Mouse (Mus musculus): Measurements from ENCODE around the gene Myadml2. TPM values are rescaled to one million over a fixed set of nuclear protein-coding genes. Genes with fewer than 3 reads are reported as not detected.
A peak's percentile ranks its signal among the peaks of the same experiment; 100 is the strongest.

Myadml2 gene
- total RNA-seq, 1 experiment from 2014 or later: not detected

DNA sequence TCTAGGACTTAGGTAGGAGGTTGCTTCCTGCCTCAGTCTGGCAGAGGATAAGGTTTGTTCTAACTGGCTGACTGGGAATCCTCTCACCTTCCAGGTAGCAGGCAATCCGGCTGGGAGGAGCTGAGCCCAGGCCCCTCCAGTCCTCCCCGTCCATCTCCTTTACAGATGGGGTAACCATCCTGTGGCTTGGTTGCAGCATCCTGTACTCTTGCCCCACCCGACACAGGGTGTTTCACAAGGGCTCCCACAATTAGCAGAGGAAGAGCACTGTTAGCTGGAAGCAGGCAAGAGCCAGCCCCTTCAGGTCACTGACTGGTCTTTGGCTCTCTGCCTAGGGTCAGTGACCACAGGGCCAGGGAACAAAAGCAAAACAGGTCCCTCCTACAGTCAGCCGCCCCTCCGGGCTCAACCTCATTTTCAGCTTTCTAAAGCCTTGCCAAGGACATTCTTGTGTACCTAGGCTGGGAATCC, 17.5 kb downstream of the Myadml2 start:
- DNase-seq: no peak

DNA sequence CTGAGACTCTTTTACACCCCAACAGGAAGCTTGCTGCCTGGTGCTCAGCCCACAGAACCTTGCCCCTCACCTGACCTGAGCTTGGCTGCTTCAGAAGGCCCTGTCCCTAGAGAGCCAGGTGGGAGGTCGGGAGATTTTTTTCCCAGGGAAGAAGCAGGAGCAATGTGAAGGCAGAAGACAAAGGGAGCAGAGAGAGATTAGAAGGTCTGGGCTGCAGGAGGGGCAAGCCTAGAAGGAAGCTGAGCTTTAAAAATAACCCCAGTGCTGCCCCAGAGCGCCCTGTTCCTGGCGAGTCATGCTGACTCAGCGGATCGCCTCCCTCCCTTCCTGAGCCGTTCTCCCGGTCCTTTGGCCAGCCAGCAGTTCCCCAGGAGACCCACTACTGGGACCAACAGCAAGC, 18.0 kb downstream of the Myadml2 start:
- DNase-seq: peak; percentile 69

DNA sequence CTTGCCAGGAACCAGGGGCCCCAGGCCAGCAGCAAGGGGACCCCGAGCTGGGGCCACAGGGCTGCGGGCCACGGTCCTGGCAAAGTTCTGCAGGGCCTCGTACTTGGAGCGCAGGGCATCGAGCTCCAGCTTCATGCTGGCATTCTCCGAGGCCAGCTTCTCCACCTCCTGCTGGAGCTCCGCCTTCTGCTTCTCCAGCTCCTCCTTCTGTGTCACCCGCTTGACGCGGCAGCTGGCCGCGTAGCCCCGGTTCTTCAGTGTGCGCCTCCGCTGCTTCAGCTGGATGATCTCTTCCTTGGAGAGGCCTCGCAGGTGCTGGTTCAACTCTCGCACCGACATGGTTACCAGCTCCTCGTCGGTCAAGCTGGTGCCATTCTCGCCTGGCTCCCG, 18.6 kb downstream of the Myadml2 start:
- DNase-seq: peak; percentile 52

DNA sequence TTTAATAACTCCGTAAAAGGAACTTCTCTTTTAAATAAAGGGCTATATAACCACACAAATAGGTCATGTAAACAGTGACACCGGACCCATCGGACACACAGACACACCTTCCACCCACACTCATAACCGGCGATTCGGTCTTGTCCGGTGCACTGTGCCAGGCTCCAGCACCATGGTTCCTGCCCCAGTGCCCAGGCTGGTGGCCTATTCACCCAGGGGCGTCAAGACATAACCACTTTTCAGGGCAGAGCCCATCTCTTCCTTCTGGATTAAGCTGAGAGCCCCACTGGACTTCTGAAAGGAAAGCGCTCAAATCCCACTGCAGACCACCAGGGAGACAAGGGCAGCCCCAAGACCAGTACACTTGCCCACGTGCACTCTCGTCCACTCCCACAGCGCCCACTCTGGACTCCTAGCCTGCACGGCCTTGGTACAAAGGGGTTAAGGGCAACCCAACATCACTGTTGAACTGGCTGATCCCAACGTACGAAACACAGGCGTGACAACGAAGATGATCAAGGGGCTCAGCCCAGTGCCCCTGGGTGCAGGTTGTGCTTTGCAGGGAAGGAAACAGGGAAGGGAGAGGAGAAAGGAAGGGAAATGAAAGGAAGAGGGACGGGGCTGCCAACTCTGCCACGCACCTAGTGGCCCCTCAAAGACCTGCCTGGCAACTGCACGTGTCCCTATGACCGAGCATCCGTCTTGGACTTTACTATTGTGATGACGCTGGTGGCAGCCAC, 19.2 kb downstream of the Myadml2 start:
- no peak for DNase-seq

DNA sequence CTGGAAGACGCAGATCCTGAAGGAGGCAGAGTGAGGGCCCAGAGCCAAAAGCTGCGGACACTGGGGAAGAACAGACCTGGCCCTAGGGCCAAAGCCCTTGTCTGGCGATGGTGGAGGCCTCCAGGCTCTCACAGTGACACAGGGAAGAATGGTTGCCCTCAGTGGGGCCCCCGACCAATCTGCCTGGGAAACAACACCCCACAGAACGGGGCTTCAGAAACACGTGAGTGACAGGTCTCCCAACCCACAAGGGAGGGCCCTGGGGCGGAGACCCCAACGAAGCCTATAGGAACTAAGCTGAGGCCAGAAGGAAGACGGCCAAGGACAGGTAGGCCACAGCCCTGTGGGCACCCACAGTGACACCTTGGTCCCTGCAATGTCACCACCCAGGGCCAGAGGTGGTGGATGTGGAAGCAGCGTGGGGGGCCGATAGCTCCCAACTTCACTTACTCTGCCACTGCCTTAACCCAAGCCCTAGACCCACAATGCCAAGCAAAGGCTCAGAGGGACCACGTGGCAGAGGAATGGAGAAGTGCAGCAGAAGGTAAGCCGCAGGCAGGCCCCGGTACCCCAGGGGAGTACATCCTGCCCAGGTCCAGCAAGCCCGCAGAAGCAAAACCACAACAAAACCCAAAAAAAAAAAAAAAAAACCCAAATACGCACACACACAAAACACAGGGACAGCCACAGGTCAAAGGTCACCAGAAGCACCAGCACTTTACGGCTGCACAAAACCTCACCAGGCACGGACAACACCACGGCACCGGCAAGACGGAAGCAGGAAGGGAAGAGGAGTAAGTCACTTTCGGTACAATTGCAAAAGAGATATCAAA, 20.3 kb downstream of the Myadml2 start:
- DNase-seq: no peak

DNA sequence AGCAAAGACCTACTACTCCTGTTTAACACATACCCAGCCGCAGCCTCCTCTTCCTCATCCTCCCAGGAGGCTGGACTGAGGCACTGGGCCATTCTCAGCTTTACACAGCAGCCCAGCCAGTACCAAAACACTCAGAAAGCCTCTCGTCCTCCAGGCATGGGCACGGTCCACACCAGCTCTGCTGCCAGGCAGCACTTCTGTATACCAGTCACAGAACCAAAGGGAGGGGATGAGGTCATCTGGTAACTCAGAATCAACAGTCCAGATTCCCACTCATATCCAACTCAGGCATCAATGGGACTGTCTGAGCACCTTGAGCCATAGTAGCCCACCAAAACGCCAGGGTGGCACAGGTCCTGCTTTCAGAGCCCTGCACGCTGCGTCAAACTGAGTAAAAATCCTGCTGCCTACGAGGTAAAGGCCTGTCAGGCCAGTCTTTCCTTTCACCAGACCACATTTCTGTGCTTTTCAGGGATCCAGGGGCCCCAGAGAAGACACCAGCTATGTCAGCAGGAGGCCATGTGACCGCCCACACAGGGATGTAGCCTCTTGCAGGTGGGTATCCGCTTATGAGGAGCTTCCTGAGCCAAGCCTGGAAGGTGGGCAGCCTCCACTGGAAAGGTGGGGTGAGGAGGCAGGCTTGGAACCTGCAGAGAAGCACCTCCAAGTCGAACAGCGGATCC, 21.0 kb downstream of the Myadml2 start:
- no peak for DNase-seq

DNA sequence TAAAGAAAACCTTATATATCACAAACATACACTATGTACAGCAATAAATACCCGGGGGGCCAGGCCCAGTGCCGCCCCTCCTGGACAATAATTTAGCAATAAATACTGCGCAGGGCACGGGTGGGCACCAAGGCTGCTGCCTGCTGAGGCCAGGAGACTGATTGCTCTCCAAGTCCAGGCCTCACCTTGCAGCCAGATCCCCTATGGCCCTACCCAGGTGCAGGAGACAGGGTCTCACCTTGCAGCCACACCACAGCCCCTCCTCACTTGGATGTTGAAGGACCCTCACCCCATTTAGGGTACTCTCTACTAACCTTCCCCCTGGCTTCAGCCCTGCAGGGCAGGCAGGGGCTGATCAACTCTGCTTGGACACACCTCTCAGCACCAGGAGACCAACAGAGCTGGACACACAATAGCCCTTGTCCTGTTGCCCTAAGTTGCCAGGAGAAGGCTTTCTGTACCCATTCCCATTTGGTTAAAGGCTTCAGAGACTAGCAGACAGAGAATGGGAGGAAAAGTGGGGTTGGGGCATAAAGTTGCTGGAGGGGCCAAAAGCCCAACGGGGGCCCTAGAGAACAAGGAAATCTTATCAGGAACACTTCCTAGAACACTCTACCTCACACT, 22.7 kb downstream of the Myadml2 start, which contains the start of gene Sirt7:
Sirt7 (minus strand) TSS at position 89 of the 624 bp plus-strand sequence.
- no peak for DNase-seq

DNA sequence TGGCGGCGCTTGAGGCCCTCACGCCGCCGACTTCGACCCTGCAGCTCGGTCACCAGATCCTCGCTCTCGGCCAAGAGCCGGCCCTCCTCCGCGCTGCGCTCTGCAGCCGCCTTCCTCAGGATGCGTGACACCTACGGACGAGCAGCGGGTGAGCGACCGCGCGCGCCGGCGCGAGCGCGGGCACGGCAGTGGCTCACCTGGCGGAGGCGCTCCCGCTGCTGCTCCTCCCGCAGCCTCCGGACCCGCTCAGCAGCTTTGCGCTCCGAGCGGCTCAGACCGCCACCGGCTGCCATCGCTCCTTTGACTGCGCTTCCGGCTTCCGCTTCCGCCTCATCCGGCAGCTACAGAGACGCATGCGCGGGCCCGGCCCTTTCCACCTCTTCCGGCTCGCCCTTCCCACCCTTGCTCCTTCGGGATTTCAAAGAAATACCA, 23.3 kb downstream of the Myadml2 start:
- DNase-seq: peak; percentile 90

DNA sequence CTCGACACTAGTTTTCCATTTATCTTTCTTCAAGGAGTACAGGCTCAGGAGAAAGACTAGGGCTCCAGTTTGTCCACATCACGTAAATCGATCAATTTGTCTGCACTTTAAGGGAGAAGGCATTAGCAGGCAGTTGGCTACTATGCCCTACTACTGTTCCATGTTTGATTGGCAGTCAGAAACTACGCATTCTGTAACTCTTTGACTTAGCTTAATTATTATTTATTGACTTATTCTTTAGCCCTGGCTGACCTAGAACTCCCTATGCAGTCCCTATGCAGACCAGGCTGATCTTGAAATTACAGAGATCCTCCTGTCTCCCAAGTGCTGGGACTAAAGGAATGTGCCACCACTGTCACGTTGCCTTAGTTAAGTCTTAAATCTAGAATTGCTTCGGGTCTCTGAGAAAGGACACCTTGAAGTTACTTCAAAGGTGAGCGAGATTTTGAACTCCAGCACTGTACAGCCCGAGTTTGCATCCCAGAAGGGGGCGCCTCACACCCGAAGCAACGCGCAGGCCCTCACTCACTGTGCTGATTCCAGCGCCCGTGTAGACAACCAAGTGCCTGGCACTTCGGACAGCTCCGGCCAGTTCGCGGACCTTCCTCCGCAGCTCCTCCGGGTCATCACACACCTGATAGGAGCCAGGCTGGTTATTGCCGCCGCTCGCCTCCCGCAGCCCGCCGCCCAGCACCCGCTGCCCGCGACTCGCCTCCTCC, 23.8 kb downstream of the Myadml2 start:
- peak; percentile 77 for DNase-seq

DNA sequence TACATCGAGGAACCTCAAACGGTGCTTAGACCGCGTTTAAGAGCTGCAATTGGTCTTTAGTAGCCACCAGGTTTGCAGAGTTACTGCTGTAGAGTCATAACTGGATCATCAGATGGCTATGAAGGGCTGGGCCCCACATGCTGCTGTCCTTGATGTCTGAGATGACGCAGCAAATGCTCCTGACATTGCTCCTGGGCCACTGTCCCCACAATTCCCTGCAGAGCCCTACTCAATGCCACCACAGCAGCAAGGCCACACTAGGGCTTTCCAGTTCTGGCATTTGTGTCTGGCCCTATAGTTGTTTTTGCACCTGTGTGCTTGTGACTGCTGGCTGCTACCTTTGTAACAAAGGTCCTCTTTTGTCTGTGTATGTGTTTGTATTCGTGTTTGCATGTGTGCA, 25.2 kb downstream of the Myadml2 start:
- peak; percentile 43 for DNase-seq

DNA sequence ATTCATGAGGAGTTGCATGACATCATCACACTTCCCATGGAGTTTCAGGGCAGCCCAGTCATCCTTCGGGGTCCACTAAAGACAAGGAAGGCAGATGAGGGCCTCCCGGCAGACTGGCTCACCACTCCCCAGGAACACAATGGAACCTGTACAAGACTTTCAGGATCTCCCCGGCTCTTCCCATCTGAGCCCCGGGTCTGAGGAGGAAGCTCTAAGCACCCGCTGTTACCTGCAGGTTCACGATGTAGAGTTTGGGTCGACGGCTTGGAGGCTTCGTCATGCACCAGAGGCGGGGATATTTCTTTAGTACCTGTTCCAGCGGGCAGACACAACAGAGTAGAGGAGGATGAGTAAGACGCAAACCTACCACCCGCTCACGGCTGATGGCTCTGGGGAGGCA, 27.8 kb downstream of the Myadml2 start:
- no peak for DNase-seq

DNA sequence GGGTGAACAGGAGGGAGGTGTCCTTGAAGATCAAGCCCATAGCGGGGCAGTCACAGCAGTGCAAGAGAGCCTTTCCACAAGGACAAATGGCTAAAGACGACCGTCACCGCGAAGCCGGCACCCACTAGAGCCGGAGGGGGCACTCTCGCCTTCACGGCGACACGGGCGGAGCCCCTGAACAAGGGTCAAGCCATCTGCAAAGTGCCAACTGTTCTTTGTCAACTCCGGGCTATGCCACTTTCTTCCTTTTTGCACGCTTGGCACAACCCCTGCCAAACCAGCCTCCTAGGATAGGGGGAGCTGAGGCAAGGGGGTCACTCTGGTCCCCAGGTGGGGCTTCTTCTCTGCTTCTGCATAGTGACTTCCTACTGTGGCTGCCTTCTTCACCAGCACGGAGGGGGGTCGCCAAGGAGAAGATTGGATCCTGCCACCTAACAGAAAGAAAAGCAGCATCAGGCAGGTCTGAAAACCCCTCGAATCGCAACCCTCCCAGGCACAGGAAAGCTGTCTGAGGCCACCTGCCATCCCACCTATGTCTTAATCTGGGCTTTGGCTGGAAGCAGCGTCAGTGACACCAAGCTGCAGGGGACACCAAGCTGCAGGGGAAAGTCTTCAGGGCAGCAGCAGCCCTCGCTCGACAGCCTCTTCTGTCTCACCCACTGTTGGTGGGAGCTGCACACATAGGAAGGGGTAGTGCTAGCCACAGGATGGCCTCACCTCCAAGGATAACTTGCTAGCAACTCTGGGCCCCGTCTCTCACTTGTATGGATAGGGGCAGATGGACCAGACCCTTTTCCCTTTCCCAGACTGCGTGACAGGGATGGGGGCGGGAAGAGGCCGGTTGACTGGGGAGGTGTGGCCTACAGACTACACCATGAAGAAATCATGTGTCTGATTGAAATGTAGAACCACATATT, 29.1 kb downstream of the Myadml2 start:
- DNase-seq: no peak

DNA sequence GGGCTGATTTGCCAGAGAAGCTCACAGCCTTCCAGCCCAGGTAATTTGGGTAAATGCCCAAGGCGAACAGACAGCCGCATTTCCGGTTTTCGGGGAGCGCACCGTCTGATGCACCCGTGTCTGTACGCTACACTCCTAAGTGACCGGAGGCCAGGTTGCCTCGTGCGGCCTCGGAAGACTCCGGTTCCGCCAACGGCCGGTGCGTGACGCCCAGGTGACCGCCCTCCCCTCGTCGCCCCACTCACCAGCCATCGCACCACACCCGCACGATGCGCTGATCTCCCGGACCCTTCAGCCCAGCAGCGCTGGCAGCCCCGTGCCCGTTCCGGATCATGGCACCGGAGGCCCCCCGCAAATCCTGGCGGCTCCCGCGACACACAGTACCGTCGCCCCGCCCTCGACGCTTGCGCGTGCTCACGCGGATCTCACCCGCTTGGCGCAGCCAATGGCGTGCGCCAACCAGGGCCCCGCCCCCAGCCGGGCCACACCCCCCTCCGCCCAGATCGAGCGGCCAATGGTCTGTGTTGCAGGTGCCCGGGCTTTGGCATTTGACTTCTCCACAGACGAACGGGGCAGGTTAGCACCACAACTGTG, 30.3 kb downstream of the Myadml2 start, which contains the start of gene Pcyt2:
Pcyt2 (minus strand) TSS at position 418 of the 594 bp plus-strand sequence.
- peak; percentile 95 for DNase-seq

DNA sequence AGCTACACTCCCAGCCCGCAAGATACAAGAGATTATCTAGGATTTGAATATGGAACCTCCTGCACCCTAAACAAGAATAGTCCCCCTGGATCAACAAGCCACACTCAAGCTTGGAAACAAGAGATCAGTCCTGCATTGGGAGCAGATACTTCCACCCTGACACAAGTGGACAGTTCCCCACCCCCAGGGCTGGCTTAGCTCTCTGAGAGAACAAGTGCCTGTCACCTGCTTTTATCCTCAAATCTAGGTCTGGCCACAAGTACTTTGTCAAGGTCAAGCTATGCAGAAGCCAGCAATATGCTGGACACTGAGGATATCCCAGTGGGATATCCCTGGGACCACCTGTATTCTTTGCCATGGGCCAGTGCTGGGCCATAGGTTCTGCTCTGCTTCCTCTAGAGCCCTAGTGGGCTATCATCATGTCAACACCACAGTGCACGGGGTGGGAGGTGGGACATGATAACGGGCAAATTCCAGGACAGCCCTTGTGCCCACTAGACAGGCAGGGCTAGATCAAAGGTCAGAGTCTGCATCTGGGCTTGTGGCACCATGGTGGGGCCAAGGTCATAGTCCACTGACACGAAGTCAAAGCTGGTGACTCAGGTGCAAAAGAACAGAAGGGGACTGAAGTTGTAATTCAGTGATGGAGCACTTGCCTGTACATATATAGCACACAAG, 31.2 kb downstream of the Myadml2 start:
- no peak for DNase-seq

DNA sequence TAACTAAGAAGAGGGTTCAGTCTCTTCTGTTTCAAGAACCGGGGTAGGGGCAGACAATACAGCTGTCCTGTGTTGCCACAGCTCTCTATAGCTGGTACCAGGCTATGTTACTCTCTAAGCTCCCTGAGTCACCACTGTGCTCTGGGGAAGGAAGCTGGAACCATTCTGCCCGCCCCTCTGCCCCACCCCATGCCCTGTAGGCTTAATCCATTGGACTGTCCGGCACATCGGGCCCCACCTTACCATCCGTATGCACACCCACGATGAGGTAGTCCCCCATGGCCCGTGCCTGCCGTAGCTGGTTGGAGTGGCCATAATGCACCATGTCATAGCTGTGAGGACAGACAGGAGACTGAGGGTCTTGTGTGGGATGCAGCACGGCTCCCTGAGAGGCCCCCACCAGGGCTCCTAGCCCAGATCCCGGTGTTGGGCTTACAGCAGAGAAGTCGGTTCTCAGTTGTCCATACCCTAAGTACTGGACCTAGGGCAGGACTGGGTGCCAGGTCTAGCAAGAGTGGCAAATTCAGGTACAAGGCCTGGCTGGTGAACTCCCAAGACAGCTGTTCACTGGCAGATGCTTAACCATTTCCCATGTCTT, 32.3 kb downstream of the Myadml2 start:
- DNase-seq: no peak

DNA sequence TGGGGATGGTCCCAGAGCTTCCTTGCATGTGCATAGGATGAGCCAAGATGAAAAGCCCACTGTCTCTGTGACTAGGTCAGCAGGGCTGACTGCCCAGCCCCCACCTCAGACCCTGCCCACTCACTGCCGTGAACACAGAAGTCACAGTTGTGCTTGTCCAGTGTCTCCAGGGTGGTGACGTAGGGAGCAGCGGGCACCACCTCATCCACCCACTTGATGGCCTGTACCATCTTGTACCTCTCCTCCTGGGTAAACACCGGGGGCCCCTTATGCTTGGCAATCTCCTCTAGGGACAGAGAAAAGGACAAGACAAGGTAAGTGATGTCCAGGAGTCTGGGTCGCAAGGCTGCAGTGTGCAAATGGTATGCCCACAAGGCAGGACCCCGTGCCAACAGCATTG, 32.8 kb downstream of the Myadml2 start:
- no peak for DNase-seq

DNA sequence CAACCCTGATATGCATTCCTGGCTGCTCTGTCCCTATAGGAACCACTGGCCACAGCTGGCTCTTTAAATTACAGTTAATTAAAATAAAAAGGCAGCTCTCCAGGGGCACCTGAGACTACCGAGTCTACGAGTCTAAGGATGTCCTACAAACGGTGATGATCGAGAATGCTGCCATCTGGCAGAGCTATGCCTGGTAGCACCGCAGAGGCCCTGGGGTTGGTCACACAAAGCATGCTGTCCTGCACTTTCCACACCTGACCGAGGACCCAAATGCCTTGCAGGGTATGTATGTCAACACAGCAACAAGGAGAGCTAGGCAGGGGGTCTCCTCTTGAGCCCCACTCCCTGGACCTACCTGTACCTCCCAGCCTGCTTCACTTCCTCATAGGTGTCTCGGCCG, 34.0 kb downstream of the Myadml2 start:
- DNase-seq: no peak

DNA sequence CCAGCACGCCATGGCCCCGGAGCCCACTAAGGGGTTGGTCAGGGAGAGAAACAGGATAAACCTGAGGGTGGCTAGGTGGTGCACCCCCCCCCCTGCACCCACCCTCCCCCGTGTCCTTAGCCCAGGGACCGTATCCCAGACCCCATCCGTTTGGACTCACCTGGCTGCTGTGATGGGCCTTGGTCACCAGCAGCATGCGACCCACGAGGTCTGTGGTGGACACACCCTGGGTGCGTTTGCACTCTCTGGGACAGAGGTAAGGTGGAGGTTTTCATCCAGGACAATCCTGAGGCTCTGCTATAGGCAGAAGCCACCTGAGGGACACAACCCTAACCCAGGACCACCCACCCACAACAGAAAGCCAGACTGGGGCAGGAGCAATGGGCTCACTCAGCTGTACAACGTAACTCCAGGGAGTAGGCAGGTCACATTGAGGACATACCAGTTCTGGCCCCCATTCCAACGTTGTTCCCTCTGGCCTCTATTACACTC, 34.4 kb downstream of the Myadml2 start:
- DNase-seq: no peak

DNA sequence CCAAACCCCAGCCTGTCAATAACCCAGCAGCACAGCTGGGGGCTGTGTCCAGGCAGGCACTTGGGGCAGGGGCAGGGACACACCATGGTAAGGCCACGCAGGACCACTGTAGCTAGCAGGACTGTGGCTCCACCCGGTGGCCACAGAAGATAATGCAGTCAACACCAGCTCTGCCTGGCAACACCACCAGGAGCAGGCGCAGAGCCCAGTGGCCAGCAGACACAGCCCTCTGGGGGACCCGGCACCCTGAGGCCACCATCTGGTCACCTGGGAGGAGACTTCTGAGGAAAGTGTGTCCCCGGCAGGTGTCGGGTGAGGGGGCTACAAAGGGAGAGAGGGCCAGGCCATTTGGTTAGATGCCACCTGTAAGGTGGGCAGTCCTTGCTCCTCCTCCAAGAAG, 35.2 kb downstream of the Myadml2 start:
- peak; percentile 77 for DNase-seq
